Mouse (Mus musculus): Measurements from ENCODE around the gene Sec31a.
A peak's percentile ranks its signal among the peaks of the same experiment; 100 is the strongest.

GRCm38 (mm10) chr5:100370919-100371318 lies 45.1 kb downstream of the Sec31a start:
- TF ChIP-seq CTCF (conservative IDR thresholded peaks at IDR 0.05; ENCODE audit: low read length) (peak; percentile 33; the same call in 1 of the 2 replicates), POU5F1 (IDR thresholded peaks at IDR 0.05; ENCODE audit: borderline replicate concordance, low read length) (no peak), NANOG (IDR thresholded peaks at IDR 0.05; ENCODE audit: borderline replicate concordance, low read length) (no peak)

Data from E14TG2a.4 (cell line).